Mouse (Mus musculus) forebrain, embryonic 16.5 days (tissue): ENCODE measurements around the gene Pbx3. TPM values are rescaled to one million over a fixed set of nuclear protein-coding genes. Genes with fewer than 3 reads are reported as not detected.

ENCODE experiments used
- ATAC-seq: fragments of 200-750 bp; cut with Nextera tagmentation; 2 replicates; pipeline ENCODE4 v1.8.0; 2017; ENCODE audit warnings: mild to moderate bottlenecking, moderate library complexity
- H3K27ac ChIP-seq: fragments of 300-500 bp; sonication (generic); 2 replicates; pipeline ENCODE4 v1.5.1; 2014; ENCODE audit warnings: low read length, control low read depth
- H3K27me3 ChIP-seq: fragments of 300-500 bp; sonication (generic); replicated peaks from 2 replicates; pipeline ENCODE4 v1.6.1; 2014; ENCODE audit warnings: low read length; ENCODE audit not compliant: control insufficient read depth, insufficient read depth
- H3K36me3 ChIP-seq: fragments of 300-500 bp; sonication (generic); 2 replicates; pipeline ENCODE4 v1.6.1; 2014; ENCODE audit not compliant: control insufficient read depth, insufficient read depth
- H3K4me1 ChIP-seq: fragments of 300-500 bp; sonication (generic); replicated peaks from 2 replicates; pipeline ENCODE4 v1.6.1; 2014; ENCODE audit warnings: low read length; ENCODE audit not compliant: control insufficient read depth, insufficient read depth
- H3K4me2 ChIP-seq: fragments of 300-500 bp; sonication (generic); 2 replicates; pipeline ENCODE4 v1.6.1; 2014; ENCODE audit warnings: mild to moderate bottlenecking, low read length, control low read depth
- H3K4me3 ChIP-seq: fragments of 300-500 bp; sonication (generic); replicated peaks from 2 replicates; pipeline ENCODE4 v1.5.1; 2014; ENCODE audit warnings: mild to moderate bottlenecking, low read length, control low read depth
- H3K9ac ChIP-seq: fragments of 300-500 bp; sonication (generic); replicated peaks from 2 replicates; pipeline ENCODE4 v1.6.1; 2014; ENCODE audit warnings: low read depth, low read length, control low read depth
- H3K9me3 ChIP-seq: fragments of 300-500 bp; sonication (generic); 2 replicates; pipeline ENCODE4 v1.6.1; 2016; ENCODE audit warnings: low read length; ENCODE audit not compliant: control insufficient read depth
- WGBS: fragments of 180-500 bp; shearing (Covaris S2); extraction: QIAGEN DNeasy Blood & Tissue Kit; methylation state at CpG from one replicate; pipeline ENCODE4 v1.1.7; 2014; 5-methylcytosine and 5-hydroxymethylcytosine counted together
- polyA plus RNA-seq: library from polyadenylated mRNA; unstranded; fragments of >200 nt; fragmentation: Nextera tagmentation; extraction: Ambion mirVana; gene quantifications from 2 replicates; pipeline ENCODE4 v1.2.1, GENCODE M21; 2015

Gene Pbx3
- polyA plus RNA-seq, 1 experiment from 2014 or later, result 71.1 TPM

GRCm38 (mm10) chr2:34179299-34179698, 193.6 kb downstream of the Pbx3 start:
- Histone ChIP-seq H3K27me3 (no peaks in the 10 kb centered on the region), H3K4me3 (no peak overlapping the region), H3K27ac (no peak overlapping the region), H3K9me3 (no peaks in the 10 kb centered on the region), H3K36me3 (no peaks in the 10 kb centered on the region), H3K4me1 (peaks cover 7% of the 10 kb centered on the region), H3K9ac (no peak overlapping the region), H3K4me2 (no peak overlapping the region)
- no peak for ATAC-seq
- 76% methylated on average over 1 of the region's 1 CpGs for WGBS

- Histone ChIP-seq H3K27me3 (no peaks in the 10 kb centered on the region), H3K4me2 (no peak overlapping the region), H3K27ac (no peak overlapping the region), H3K9ac (no peak overlapping the region), H3K4me3 (no peak overlapping the region), H3K36me3 (no peaks in the 10 kb centered on the region), H3K4me1 (peaks cover 7% of the 10 kb centered on the region), H3K9me3 (no peaks in the 10 kb centered on the region)
- ATAC-seq, result no peak
These were observed 194.3 kb downstream of the Pbx3 start for GRCm38 (mm10) chr2:34178653-34179052.

- H3K27me3 ChIP-seq, result no peaks in the 10 kb centered on the region
- WGBS, result 95% methylated on average over 2 of the region's 2 CpGs
- H3K9me3 ChIP-seq, result no peaks in the 10 kb centered on the region
- no peak overlapping the region for H3K9ac ChIP-seq
- ATAC-seq, result no peak
- no peaks in the 10 kb centered on the region for H3K36me3 ChIP-seq
- H3K4me3 ChIP-seq, result no peak overlapping the region
- no peak overlapping the region for H3K27ac ChIP-seq
- no peak overlapping the region for H3K4me2 ChIP-seq
- H3K4me1 ChIP-seq, result no peaks in the 10 kb centered on the region
These were observed 202.5 kb downstream of the Pbx3 start for GRCm38 (mm10) chr2:34170424-34170823.

- no peak overlapping the region for H3K9ac ChIP-seq
- H3K27ac ChIP-seq, result no peak overlapping the region
- H3K36me3 ChIP-seq, result no peaks in the 10 kb centered on the region
- no peak overlapping the region for H3K4me3 ChIP-seq
- WGBS, result 96% methylated on average over 2 of the region's 2 CpGs
- H3K4me1 ChIP-seq, result no peaks in the 10 kb centered on the region
- H3K27me3 ChIP-seq, result no peaks in the 10 kb centered on the region
- no peak for ATAC-seq
- H3K4me2 ChIP-seq, result no peak overlapping the region
- H3K9me3 ChIP-seq, result no peaks in the 10 kb centered on the region
These were observed 203.3 kb downstream of the Pbx3 start for GRCm38 (mm10) chr2:34169626-34170025.

GRCm38 (mm10) chr2:34168191-34168590, 204.8 kb downstream of the Pbx3 start:
- Histone ChIP-seq H3K9me3 (no peaks in the 10 kb centered on the region), H3K4me2 (no peak overlapping the region), H3K27me3 (no peaks in the 10 kb centered on the region), H3K27ac (no peak overlapping the region), H3K36me3 (no peaks in the 10 kb centered on the region), H3K9ac (no peak overlapping the region), H3K4me1 (no peaks in the 10 kb centered on the region), H3K4me3 (no peak overlapping the region)
- ATAC-seq, result no peak
- WGBS, result 72% methylated on average over 3 of the region's 3 CpGs

GRCm38 (mm10) chr2:34162484-34162883, 210.5 kb downstream of the Pbx3 start:
- H3K27ac ChIP-seq, result no peak overlapping the region
- WGBS, result 97% methylated on average over 3 of the region's 3 CpGs
- no peak overlapping the region for H3K4me3 ChIP-seq
- no peaks in the 10 kb centered on the region for H3K36me3 ChIP-seq
- H3K27me3 ChIP-seq, result no peaks in the 10 kb centered on the region
- no peak for ATAC-seq
- H3K9ac ChIP-seq, result no peak overlapping the region
- H3K4me1 ChIP-seq, result no peaks in the 10 kb centered on the region
- no peak overlapping the region for H3K4me2 ChIP-seq
- H3K9me3 ChIP-seq, result no peaks in the 10 kb centered on the region

- Histone ChIP-seq H3K36me3 (no peaks in the 10 kb centered on the region), H3K4me3 (no peak overlapping the region), H3K9me3 (no peaks in the 10 kb centered on the region), H3K27ac (no peak overlapping the region), H3K27me3 (no peaks in the 10 kb centered on the region), H3K9ac (no peak overlapping the region), H3K4me1 (no peaks in the 10 kb centered on the region), H3K4me2 (no peak overlapping the region)
- 89% methylated on average over 3 of the region's 3 CpGs for WGBS
- ATAC-seq, result no peak
These were observed 215.2 kb downstream of the Pbx3 start for GRCm38 (mm10) chr2:34157746-34158145.

GRCm38 (mm10) chr2:34154833-34155232, 218.1 kb downstream of the Pbx3 start:
- Histone ChIP-seq H3K9me3 (no peaks in the 10 kb centered on the region), H3K36me3 (no peaks in the 10 kb centered on the region), H3K4me1 (no peaks in the 10 kb centered on the region), H3K27me3 (no peaks in the 10 kb centered on the region), H3K27ac (no peak overlapping the region), H3K4me3 (no peak overlapping the region), H3K4me2 (no peak overlapping the region), H3K9ac (no peak overlapping the region)
- ATAC-seq, result no peak
- 56% methylated on average over 5 of the region's 5 CpGs for WGBS

GRCm38 (mm10) chr2:34153336-34153735, 219.6 kb downstream of the Pbx3 start:
- no peak overlapping the region for H3K27ac ChIP-seq
- H3K4me1 ChIP-seq, result no peaks in the 10 kb centered on the region
- H3K9ac ChIP-seq, result no peak overlapping the region
- H3K4me2 ChIP-seq, result no peak overlapping the region
- H3K4me3 ChIP-seq, result no peak overlapping the region
- WGBS, result 71% methylated on average over 6 of the region's 6 CpGs
- H3K27me3 ChIP-seq, result no peaks in the 10 kb centered on the region
- no peaks in the 10 kb centered on the region for H3K36me3 ChIP-seq
- no peak for ATAC-seq
- no peaks in the 10 kb centered on the region for H3K9me3 ChIP-seq

GRCm38 (mm10) chr2:34150560-34150959, 222.4 kb downstream of the Pbx3 start:
- Histone ChIP-seq H3K27ac (no peak overlapping the region), H3K9ac (no peak overlapping the region), H3K4me1 (no peaks in the 10 kb centered on the region), H3K4me2 (no peak overlapping the region), H3K27me3 (no peaks in the 10 kb centered on the region), H3K9me3 (no peaks in the 10 kb centered on the region), H3K4me3 (no peak overlapping the region), H3K36me3 (no peaks in the 10 kb centered on the region)
- 88% methylated on average over 4 of the region's 4 CpGs for WGBS
- no peak for ATAC-seq
